Mouse (Mus musculus): ENCODE data around the gene Ift80.

GRCm38 (mm10) chr3:68957413-68957812 is 47.0 kb downstream of the Ift80 start:
- no peak for TF ChIP-seq CTCF (IDR thresholded peaks at IDR 0.05; ENCODE audit: control insufficient read depth, insufficient read depth, insufficient read length)
- no peak for TF ChIP-seq FOSL1 (IDR thresholded peaks at IDR 0.05; ENCODE audit: insufficient read depth, low read length, poor library complexity, severe bottlenecking)
- TF ChIP-seq USF1 (IDR thresholded peaks at IDR 0.05; ENCODE audit: low read depth), result no peak
